Mouse (Mus musculus) embryonic facial prominence, embryonic 10.5 days (tissue): ENCODE results near the gene Gm20773. TPM values are rescaled to one million over a fixed set of nuclear protein-coding genes. Genes with fewer than 3 reads are reported as not detected.
"Not testable (repeated sequence)": the region's sequence is repeated elsewhere in the genome, so short reads cannot be mapped to it uniquely, and the experiment has no call there.

ENCODE experiments used
- DNase-seq: peaks from one replicate; pipeline ENCODE4 v3.0.0-alpha.2; 2017; ENCODE audit warnings: low spot score
- H3K27ac ChIP-seq: fragments of 300-500 bp; sonication (generic); replicated peaks from 2 replicates; pipeline ENCODE4 v1.5.1; 2016; ENCODE audit warnings: mild to moderate bottlenecking
- H3K27me3 ChIP-seq: fragments of 300-500 bp; sonication (generic); replicated peaks from 2 replicates; pipeline ENCODE4 v1.6.1; 2016; ENCODE audit warnings: low read depth, mild to moderate bottlenecking; ENCODE audit not compliant: poor library complexity, severe bottlenecking
- H3K36me3 ChIP-seq: fragments of 300-500 bp; sonication (generic); replicated peaks from 2 replicates; pipeline ENCODE4 v1.6.1; 2016; ENCODE audit warnings: mild to moderate bottlenecking, moderate library complexity
- H3K4me1 ChIP-seq: fragments of 300-500 bp; sonication (generic); 2 replicates; pipeline ENCODE4 v1.6.1; 2016
- H3K4me3 ChIP-seq: fragments of 300-500 bp; sonication (generic); 2 replicates; pipeline ENCODE4 v1.5.1; 2016; ENCODE audit warnings: mild to moderate bottlenecking, moderate library complexity
- H3K9me3 ChIP-seq: fragments of 300-500 bp; sonication (generic); 2 replicates; pipeline ENCODE4 v1.6.1; 2016; ENCODE audit warnings: mild to moderate bottlenecking
- WGBS: fragments of 180-500 bp; shearing (Covaris S2); methylation state at CpG from one replicate; pipeline ENCODE4 v1.1.7; 2016; 5-methylcytosine and 5-hydroxymethylcytosine counted together
- polyA plus RNA-seq: library from polyadenylated mRNA; unstranded; fragments of >200 nt; fragmentation: Nextera tagmentation; extraction: Ambion mirVana; gene quantifications from 2 replicates; pipeline ENCODE4 v1.2.1, GENCODE M21; 2016

The Gm20773 gene
- not detected in 2 replicates for polyA plus RNA-seq

- H3K36me3 ChIP-seq, H3K4me1 ChIP-seq, DNase-seq, H3K27ac ChIP-seq, H3K9me3 ChIP-seq, H3K4me3 ChIP-seq, H3K27me3 ChIP-seq: not testable (repeated sequence)
- WGBS: no CpG with 5 or more reads among the region's 1 CpGs
Measured at GRCm38 (mm10) chrY:13493726-13494125, at the start of gene Gm20773. Gene Gm20773 (plus strand): TSS chrY:13494026.

DNA sequence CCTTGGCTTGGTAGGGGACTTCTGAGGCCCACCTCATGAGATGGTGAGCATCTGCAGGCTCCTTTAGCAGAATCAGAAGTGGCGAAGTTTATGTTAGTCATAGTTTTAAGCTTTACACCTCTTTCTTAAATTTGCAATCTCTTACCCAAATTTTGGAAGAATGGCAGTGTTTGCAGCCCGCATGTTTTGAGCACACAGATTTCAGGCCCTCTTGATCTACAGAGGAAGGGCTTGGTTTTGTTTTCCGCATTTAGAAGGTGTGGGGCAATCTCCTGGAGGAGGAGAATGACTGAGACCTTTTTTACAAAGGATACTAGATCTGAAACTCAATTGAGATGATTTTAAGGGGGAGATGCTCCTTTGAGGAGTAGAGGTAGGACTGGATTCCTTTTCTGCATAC, 28.3 kb upstream of the Gm20773 start, which contains the start of gene Gm21866:
Gm21866 (minus strand) TSS at position 101 of the 400 bp plus-strand sequence.
- H3K27me3 ChIP-seq, H3K9me3 ChIP-seq, DNase-seq, H3K4me1 ChIP-seq, H3K27ac ChIP-seq, H3K4me3 ChIP-seq, H3K36me3 ChIP-seq: not testable (repeated sequence)
- 85% methylated on average over 2 of the region's 3 CpGs for WGBS

Other genes starting within 250 kb of the Gm20773 start
- not detected in 2 replicates for gene Gm21440, start 241.6 kb upstream of the Gm20773 start, polyA plus RNA-seq
- gene Gm21454, start 241.6 kb upstream of the Gm20773 start, polyA plus RNA-seq: not detected in 2 replicates
- not detected in 2 replicates for gene Gm21725, start 145.0 kb upstream of the Gm20773 start, polyA plus RNA-seq
- gene Gm21866, start 28.4 kb upstream of the Gm20773 start, polyA plus RNA-seq: not detected in 2 replicates